Mouse (Mus musculus): ENCODE results near the gene Zfp758.
A peak's percentile ranks its signal among the peaks of the same experiment; 100 is the strongest.
"Not testable (repeated sequence)": the region's sequence is repeated elsewhere in the genome, so short reads cannot be mapped to it uniquely, and the experiment has no call there.

Zfp758 gene

DNA sequence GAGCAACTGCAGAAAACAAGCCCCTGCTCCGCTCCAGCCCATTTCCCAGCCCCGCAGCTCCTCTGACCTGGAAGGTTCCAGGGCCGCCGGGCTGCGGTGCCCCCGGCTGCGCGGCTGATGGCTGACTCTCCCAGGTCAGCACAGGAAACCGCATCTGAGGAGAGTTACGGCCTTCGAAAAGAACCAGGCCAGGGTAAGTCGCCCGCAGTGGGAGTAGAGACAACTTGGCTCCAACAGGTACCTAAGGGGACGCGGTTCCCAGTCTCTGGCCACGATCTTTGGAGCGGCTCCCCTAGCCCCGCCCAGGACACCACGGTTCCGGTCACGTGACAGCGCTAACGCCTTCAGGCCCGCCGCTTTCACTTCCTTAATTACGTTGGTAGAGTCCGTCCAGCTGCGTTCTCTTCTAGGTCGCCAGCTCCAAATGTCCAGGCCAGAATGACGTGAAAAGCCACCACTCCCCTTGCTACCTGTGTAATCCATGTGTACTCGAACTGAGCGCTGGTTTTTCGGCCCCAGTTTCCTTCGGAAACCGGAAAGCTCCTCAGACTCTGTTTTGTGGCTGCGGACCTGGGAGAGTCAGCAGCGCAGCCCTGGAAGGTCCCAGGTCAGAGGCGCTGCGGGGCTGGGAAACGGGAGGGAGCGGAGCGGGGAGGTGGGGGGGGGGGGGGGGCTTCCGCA is at the start of gene Zfp758, which contains the start of gene Zfp944:
Zfp758 (plus strand) TSS at position 353 of the 681 bp plus-strand sequence.
Zfp944 (minus strand) TSS at position 300 of the 681 bp plus-strand sequence.
- DNase-seq (ENCODE audit: low read depth, low spot score) = peak; percentile 72

DNA sequence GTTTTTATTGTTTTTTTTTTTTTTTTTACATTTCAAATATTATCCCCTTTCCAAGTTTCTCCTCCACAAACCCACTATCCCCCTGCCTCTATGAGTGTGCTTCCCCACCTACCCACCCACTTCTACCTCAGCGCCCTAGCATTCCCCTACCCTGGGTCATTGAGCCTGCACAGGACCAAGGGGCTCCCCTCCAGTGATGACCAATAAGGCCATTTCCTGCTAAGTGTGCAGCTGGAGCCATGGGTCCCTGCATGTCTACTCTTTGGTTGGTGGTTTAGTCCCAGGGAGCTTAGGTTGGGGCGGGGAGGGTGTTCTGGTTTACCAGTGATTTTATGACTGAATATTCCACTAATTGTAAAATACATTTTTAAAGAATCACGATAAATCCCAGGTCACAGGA is 47.0 kb upstream of the Zfp758 start:
- not testable (repeated sequence) for DNase-seq (ENCODE audit: low read depth, low spot score)

- DNase-seq (ENCODE audit: low read depth, low spot score) = peak; percentile 95
Measured at GRCm38 (mm10) chr17:22314730-22315226, 46.5 kb upstream of the Zfp758 start, which contains the start of gene CT030661.1. Gene CT030661.1, minus strand, starts transcription at chr17:22314837.

GRCm38 (mm10) chr17:22315247-22315646 is 46.0 kb upstream of the Zfp758 start:
- not testable (repeated sequence) for DNase-seq (ENCODE audit: low read depth, low spot score)

DNA sequence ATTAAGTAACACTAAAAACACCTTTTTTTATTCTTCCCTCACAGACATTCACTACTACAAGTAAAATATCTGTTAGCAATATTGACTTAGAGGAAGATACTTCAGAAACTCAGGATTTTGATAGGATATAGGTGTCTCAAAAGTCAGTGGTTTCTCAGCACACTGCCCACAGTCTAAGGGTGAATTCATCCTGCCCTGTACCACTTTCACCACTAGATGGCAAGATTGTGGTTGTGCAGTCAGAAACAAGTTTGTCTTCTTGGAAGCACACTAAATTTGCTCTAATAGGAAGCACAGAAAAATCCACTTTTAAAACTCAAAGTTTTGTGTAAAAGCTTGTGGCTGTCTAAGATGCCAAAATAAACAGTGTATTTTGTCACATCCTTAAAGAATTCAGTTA is 8.5 kb upstream of the Zfp758 start:
- peak; percentile 73 for DNase-seq (ENCODE audit: low read depth, low spot score)

- peak; percentile 21 for DNase-seq (ENCODE audit: low read depth, low spot score)
Measured at GRCm38 (mm10) chr17:22360572-22360971, 681 bp upstream of the Zfp758 start.

DNA sequence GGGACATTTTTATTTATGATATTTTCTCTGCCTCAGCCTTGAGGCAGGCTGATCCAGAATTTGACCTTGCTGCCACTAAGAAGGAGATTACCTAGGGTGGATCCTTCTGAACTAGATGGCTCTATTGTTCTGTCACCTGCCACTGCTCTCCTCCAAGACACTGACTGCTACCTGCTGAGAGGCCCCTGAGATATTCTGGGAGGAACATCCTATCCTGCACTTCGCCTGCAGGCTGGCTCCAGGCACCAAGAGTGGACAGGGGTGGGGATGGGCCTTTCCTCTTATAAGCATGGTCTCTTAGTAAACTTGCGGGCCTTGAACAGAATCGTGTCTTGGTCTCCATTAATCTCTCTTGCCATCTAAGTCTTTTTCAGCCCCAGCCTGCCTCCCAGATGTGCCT is 2.6 kb downstream of the Zfp758 start:
- peak; percentile 72 for DNase-seq (ENCODE audit: low read depth, low spot score)

DNA sequence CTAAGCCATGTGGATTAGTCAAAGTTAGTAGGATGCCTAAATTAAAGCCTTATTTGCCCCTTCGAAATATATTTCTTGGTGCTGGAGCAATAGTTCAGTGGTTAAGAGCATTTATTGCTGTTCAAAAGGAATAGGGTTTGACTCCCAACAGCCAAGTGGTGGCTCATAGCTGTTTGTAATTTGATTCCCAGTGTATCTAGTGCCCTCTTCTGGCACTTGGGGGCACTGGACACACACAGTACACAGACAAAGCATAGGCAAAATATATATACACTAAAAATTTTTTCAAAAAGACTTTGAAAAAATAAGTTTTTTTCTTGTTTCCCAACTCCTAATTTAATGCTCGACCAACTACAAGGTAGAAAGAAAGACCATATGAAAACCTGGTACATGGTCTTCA is 49.5 kb downstream of the Zfp758 start:
- peak; percentile 72 for DNase-seq (ENCODE audit: low read depth, low spot score)

GRCm38 (mm10) chr17:22417510-22417909 is 56.3 kb downstream of the Zfp758 start:
- DNase-seq (ENCODE audit: low read depth, low spot score) = peak; percentile 74

GRCm38 (mm10) chr17:22423952-22424617 is 62.8 kb downstream of the Zfp758 start, which contains the start of gene Zfp946:
Gene Zfp946, plus strand, starts transcription at chr17:22424222.
- peak; percentile 96 for DNase-seq (ENCODE audit: low read depth, low spot score)

- peak; percentile 38 for DNase-seq (ENCODE audit: low read depth, low spot score)
Measured at GRCm38 (mm10) chr17:22424636-22425354, 63.5 kb downstream of the Zfp758 start.

All from ZHBTc4 (cell line).